Mouse (Mus musculus) megakaryocyte, embryonic 14.5 days (primary cell): ENCODE measurements at regions not wholly inside any gene's neighbourhood (a gene's known extent, or its start where the extent isn't known, plus 50 kb on each side); places are given as distances from the start of the nearest gene placed in this dataset.

Experiments
- FLI1 ChIP-seq: IDR thresholded peaks from 2 replicates; pipeline ENCODE4 v1.6.1; 2012; ENCODE audit warnings: low read length, inconsistent platforms, mixed read lengths
- GATA1 ChIP-seq: IDR thresholded peaks from 3 replicates; pipeline ENCODE4 v1.6.1; 2012; ENCODE audit warnings: mixed read lengths, low read length, inconsistent platforms, borderline replicate concordance

GRCm38 (mm10) chr8:92771856-92772650 is 55.0 kb upstream of the Mmp2 start:
- no peak for TF ChIP-seq GATA1
- no peak for TF ChIP-seq FLI1
